Mouse (Mus musculus): ENCODE measurements at regions not wholly inside any gene's neighbourhood (a gene's known extent, or its start where the extent isn't known, plus 50 kb on each side); places are given as distances from the start of the nearest gene placed in this dataset.
"Not testable (repeated sequence)": the region's sequence is repeated elsewhere in the genome, so short reads cannot be mapped to it uniquely, and the experiment has no call there.

GRCm38 (mm10) chr7:138758386-138758785 is 87.5 kb upstream of the Ppp2r2d start:
- Histone ChIP-seq H3K4me1 (no peaks in the 10 kb centered on the region), H3K27me3 (no peaks in the 10 kb centered on the region), H3K36me3 (ENCODE audit: poor library complexity, severe bottlenecking) (no peaks in the 10 kb centered on the region), H3K4me3 (no peak overlapping the region), H3K9me3 (replicated peaks) (no peaks in the 10 kb centered on the region), H3K4me2 (no peak overlapping the region), H3K27ac (no peak overlapping the region), H3K9ac (no peak overlapping the region)
- no peak for ATAC-seq
- 82% methylated on average over 1 of the region's 1 CpGs for WGBS

GRCm38 (mm10) chr7:138748442-138748841 is 97.4 kb upstream of the Ppp2r2d start:
- no peak overlapping the region for H3K4me2 ChIP-seq
- H3K9me3 ChIP-seq (replicated peaks), result no peaks in the 10 kb centered on the region
- H3K4me3 ChIP-seq, result no peak overlapping the region
- no peak overlapping the region for H3K9ac ChIP-seq
- H3K4me1 ChIP-seq, result no peaks in the 10 kb centered on the region
- WGBS, result 88% methylated on average over 2 of the region's 2 CpGs
- ATAC-seq, result no peak
- H3K27me3 ChIP-seq, result no peaks in the 10 kb centered on the region
- no peak overlapping the region for H3K27ac ChIP-seq
- H3K36me3 ChIP-seq (ENCODE audit: poor library complexity, severe bottlenecking), result no peaks in the 10 kb centered on the region

GRCm38 (mm10) chr7:138746616-138747015 is 99.3 kb upstream of the Ppp2r2d start:
- H3K36me3 ChIP-seq (ENCODE audit: poor library complexity, severe bottlenecking), result no peaks in the 10 kb centered on the region
- H3K4me3 ChIP-seq, result no peak overlapping the region
- H3K27ac ChIP-seq, result no peak overlapping the region
- no peak for ATAC-seq
- H3K9me3 ChIP-seq (replicated peaks), result no peaks in the 10 kb centered on the region
- no peaks in the 10 kb centered on the region for H3K27me3 ChIP-seq
- no peak overlapping the region for H3K9ac ChIP-seq
- WGBS, result 37% methylated on average over 8 of the region's 8 CpGs
- peaks cover 11% of the 10 kb centered on the region for H3K4me1 ChIP-seq
- no peak overlapping the region for H3K4me2 ChIP-seq

GRCm38 (mm10) chr7:138742516-138742845 is 103.4 kb upstream of the Ppp2r2d start:
- no peak overlapping the region for H3K4me3 ChIP-seq
- H3K27ac ChIP-seq, result no peak overlapping the region
- H3K9me3 ChIP-seq (replicated peaks), result no peaks in the 10 kb centered on the region
- 84% methylated on average over 4 of the region's 4 CpGs for WGBS
- ATAC-seq, result no peak
- H3K36me3 ChIP-seq (ENCODE audit: poor library complexity, severe bottlenecking), result no peaks in the 10 kb centered on the region
- H3K4me1 ChIP-seq, result peaks cover 11% of the 10 kb centered on the region
- no peaks in the 10 kb centered on the region for H3K27me3 ChIP-seq
- H3K9ac ChIP-seq, result no peak overlapping the region
- no peak overlapping the region for H3K4me2 ChIP-seq

GRCm38 (mm10) chr7:138741816-138742515 is 103.9 kb upstream of the Ppp2r2d start:
- no peak for ATAC-seq
- H3K27me3 ChIP-seq, result no peaks in the 10 kb centered on the region
- no peak overlapping the region for H3K4me2 ChIP-seq
- H3K9ac ChIP-seq, result no peak overlapping the region
- no peak overlapping the region for H3K4me3 ChIP-seq
- H3K36me3 ChIP-seq (ENCODE audit: poor library complexity, severe bottlenecking), result no peaks in the 10 kb centered on the region
- 56% methylated on average over 7 of the region's 7 CpGs for WGBS
- H3K4me1 ChIP-seq, result peaks cover 11% of the 10 kb centered on the region
- no peak overlapping the region for H3K27ac ChIP-seq
- no peaks in the 10 kb centered on the region for H3K9me3 ChIP-seq (replicated peaks)

GRCm38 (mm10) chr7:138734254-138734653 is 111.6 kb upstream of the Ppp2r2d start:
- H3K4me2 ChIP-seq, result no peak overlapping the region
- no peaks in the 10 kb centered on the region for H3K27me3 ChIP-seq
- no peaks in the 10 kb centered on the region for H3K9me3 ChIP-seq (replicated peaks)
- H3K4me1 ChIP-seq, result no peaks in the 10 kb centered on the region
- no peak overlapping the region for H3K27ac ChIP-seq
- no peak for ATAC-seq
- H3K4me3 ChIP-seq, result no peak overlapping the region
- H3K9ac ChIP-seq, result no peak overlapping the region
- 36% methylated on average over 4 of the region's 4 CpGs for WGBS
- no peaks in the 10 kb centered on the region for H3K36me3 ChIP-seq (ENCODE audit: poor library complexity, severe bottlenecking)

GRCm38 (mm10) chr7:138724829-138725228 is 121.0 kb upstream of the Ppp2r2d start:
- Histone ChIP-seq H3K27ac (no peak overlapping the region), H3K36me3 (ENCODE audit: poor library complexity, severe bottlenecking) (no peaks in the 10 kb centered on the region)
- 83% methylated on average over 2 of the region's 2 CpGs for WGBS

GRCm38 (mm10) chr7:138719608-138720007 is 126.3 kb upstream of the Ppp2r2d start:
- no peak overlapping the region for H3K4me3 ChIP-seq
- no peaks in the 10 kb centered on the region; the same call in 1 of the 2 replicates for H3K4me1 ChIP-seq
- 83% methylated on average over 5 of the region's 5 CpGs for WGBS
- H3K9me3 ChIP-seq (replicated peaks), result no peaks in the 10 kb centered on the region
- H3K36me3 ChIP-seq (ENCODE audit: poor library complexity, severe bottlenecking), result no peaks in the 10 kb centered on the region
- H3K27ac ChIP-seq, result no peak overlapping the region
- ATAC-seq, result no peak
- H3K9ac ChIP-seq, result no peak overlapping the region
- no peak overlapping the region for H3K4me2 ChIP-seq
- no peaks in the 10 kb centered on the region for H3K27me3 ChIP-seq

More at GRCm38 (mm10) chr7:138724829-138725228, 121.0 kb upstream of the Ppp2r2d start:
- Histone ChIP-seq H3K4me1 (no peaks in the 10 kb centered on the region), H3K9ac (no peak overlapping the region), H3K4me2 (no peak overlapping the region), H3K9me3 (replicated peaks) (no peaks in the 10 kb centered on the region), H3K4me3 (no peak overlapping the region), H3K27me3 (no peaks in the 10 kb centered on the region)
- ATAC-seq, result no peak

GRCm38 (mm10) chr7:138719115-138719514 is 126.8 kb upstream of the Ppp2r2d start:
- no peaks in the 10 kb centered on the region for H3K27me3 ChIP-seq
- 88% methylated on average over 3 of the region's 3 CpGs for WGBS

GRCm38 (mm10) chr7:138714731-138715130 is 131.1 kb upstream of the Ppp2r2d start:
- no peak overlapping the region for H3K27ac ChIP-seq
- H3K27me3 ChIP-seq, result no peaks in the 10 kb centered on the region
- H3K9ac ChIP-seq, result no peak overlapping the region
- no peak overlapping the region for H3K4me2 ChIP-seq
- H3K4me1 ChIP-seq, result no peaks in the 10 kb centered on the region; the same call in 1 of the 2 replicates
- no peaks in the 10 kb centered on the region for H3K36me3 ChIP-seq (ENCODE audit: poor library complexity, severe bottlenecking)
- WGBS, result 77% methylated on average over 1 of the region's 1 CpGs
- no peak overlapping the region for H3K4me3 ChIP-seq
- H3K9me3 ChIP-seq (replicated peaks), result no peaks in the 10 kb centered on the region
- ATAC-seq, result no peak

More at GRCm38 (mm10) chr7:138719115-138719514, 126.8 kb upstream of the Ppp2r2d start:
- no peak overlapping the region for H3K4me2 ChIP-seq
- no peaks in the 10 kb centered on the region; the same call in 1 of the 2 replicates for H3K4me1 ChIP-seq
- H3K36me3 ChIP-seq (ENCODE audit: poor library complexity, severe bottlenecking), result no peaks in the 10 kb centered on the region
- H3K9me3 ChIP-seq (replicated peaks), result no peaks in the 10 kb centered on the region
- H3K9ac ChIP-seq, result no peak overlapping the region
- H3K27ac ChIP-seq, result no peak overlapping the region
- no peak for ATAC-seq
- H3K4me3 ChIP-seq, result no peak overlapping the region

GRCm38 (mm10) chr7:138708373-138708772 is 137.5 kb upstream of the Ppp2r2d start:
- no peak overlapping the region for H3K4me3 ChIP-seq
- no peaks in the 10 kb centered on the region for H3K36me3 ChIP-seq (ENCODE audit: poor library complexity, severe bottlenecking)
- no peak for ATAC-seq
- H3K9ac ChIP-seq, result no peak overlapping the region
- no peaks in the 10 kb centered on the region for H3K9me3 ChIP-seq (replicated peaks)
- no peaks in the 10 kb centered on the region for H3K27me3 ChIP-seq
- H3K4me1 ChIP-seq, result no peaks in the 10 kb centered on the region
- 91% methylated on average over 6 of the region's 6 CpGs for WGBS
- H3K27ac ChIP-seq, result no peak overlapping the region
- no peak overlapping the region for H3K4me2 ChIP-seq

- 81% methylated on average over 1 of the region's 1 CpGs for WGBS
- not testable (repeated sequence) for H3K4me1 ChIP-seq; H3K9me3 ChIP-seq (replicated peaks); H3K4me3 ChIP-seq; ATAC-seq; H3K4me2 ChIP-seq; H3K9ac ChIP-seq; H3K27ac ChIP-seq; H3K36me3 ChIP-seq (ENCODE audit: poor library complexity, severe bottlenecking); H3K27me3 ChIP-seq
These were observed 146.3 kb upstream of the Ppp2r2d start for GRCm38 (mm10) chr7:138699599-138699998.

- no peak overlapping the region for H3K4me3 ChIP-seq
- H3K9me3 ChIP-seq (replicated peaks), result no peaks in the 10 kb centered on the region
- ATAC-seq, result no peak
- no peaks in the 10 kb centered on the region for H3K4me1 ChIP-seq
- H3K27ac ChIP-seq, result no peak overlapping the region
- no peak overlapping the region for H3K4me2 ChIP-seq
- H3K9ac ChIP-seq, result no peak overlapping the region
- H3K36me3 ChIP-seq (ENCODE audit: poor library complexity, severe bottlenecking), result no peaks in the 10 kb centered on the region
- no peaks in the 10 kb centered on the region for H3K27me3 ChIP-seq
- WGBS, result 83% methylated on average over 7 of the region's 7 CpGs
These were observed 163.7 kb upstream of the Ppp2r2d start for GRCm38 (mm10) chr7:138682161-138682560.

Data from forebrain, embryonic 13.5 days (tissue).